Mouse (Mus musculus): Measurements from ENCODE around the gene Slc25a45. TPM values are rescaled to one million over a fixed set of nuclear protein-coding genes. Genes with fewer than 3 reads are reported as not detected.

The Slc25a45 gene
- polyA plus RNA-seq, 1 experiment from 2014 or later: 3.0 TPM

DNA sequence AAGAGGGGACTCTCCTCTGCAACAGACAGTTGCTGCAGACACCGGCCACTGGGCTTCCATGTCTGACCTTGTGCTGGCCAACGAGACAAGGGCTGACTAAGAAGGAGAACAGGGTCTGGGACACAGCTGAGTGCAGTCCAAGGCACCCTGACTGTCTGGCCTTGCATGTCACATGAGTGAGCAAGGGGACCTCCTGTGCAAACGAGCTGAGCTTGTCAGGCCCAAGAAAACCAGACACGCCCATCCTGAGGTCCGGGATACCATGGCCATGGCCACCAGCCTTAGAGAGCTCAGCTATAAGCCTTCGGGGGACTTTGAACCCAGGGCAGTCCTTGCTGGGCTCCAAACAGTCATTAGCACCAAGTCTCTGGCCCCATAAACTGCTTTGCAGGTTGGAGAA, 9.5 kb upstream of the Slc25a45 start:
- Histone ChIP-seq H3K9me3 (ENCODE audit: control insufficient read depth, low read length) (no peaks in the 10 kb centered on the region), H3K36me3 (ENCODE audit: control insufficient read depth, insufficient read depth, low read length) (peaks cover 64% of the 10 kb centered on the region), H3K4me2 (ENCODE audit: low read depth, low read length) (no peak overlapping the region), H3K27ac (replicated peaks; ENCODE audit: low read depth, low read length) (no peak overlapping the region), H3K4me1 (ENCODE audit: control insufficient read depth, insufficient read depth, low read length) (peaks cover 10% of the 10 kb centered on the region; the same call in 1 of the 2 replicates), H3K27me3 (replicated peaks; ENCODE audit: control insufficient read depth, insufficient read depth, low read length) (no peaks in the 10 kb centered on the region), H3K9ac (ENCODE audit: low read depth, low read length) (no peak overlapping the region), H3K4me3 (ENCODE audit: low read depth, low read length) (no peak overlapping the region)
- WGBS: 87% methylated on average over 6 of the region's 6 CpGs
- DNase-seq (ENCODE audit: low spot score) (no peak), ATAC-seq (ENCODE audit: low read depth) (no peak)

DNA sequence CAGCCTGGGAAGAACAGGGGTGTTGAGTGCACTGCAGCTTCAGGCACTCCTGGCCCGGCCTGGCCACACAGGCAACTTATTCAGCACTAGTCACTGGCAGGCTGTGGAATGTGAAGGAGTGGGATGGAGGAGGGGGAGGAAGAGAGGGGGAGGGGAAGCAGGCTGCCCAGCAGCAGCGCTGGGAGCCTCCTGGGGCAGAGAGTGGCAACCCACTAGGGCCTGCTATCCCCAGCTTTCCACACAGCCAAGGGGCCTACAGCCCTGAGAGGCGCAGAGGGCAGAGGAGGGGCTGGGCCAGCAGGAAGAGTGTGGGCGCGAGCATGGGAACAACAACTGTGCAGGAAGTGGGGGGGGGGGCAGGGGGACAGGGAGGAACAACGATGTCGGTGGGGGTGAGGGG, 6.3 kb upstream of the Slc25a45 start:
- peak; percentile 50 for ATAC-seq (ENCODE audit: low read depth)
- Histone ChIP-seq H3K4me3 (ENCODE audit: low read depth, low read length) (no peak overlapping the region), H3K9me3 (ENCODE audit: control insufficient read depth, low read length) (no peaks in the 10 kb centered on the region), H3K27me3 (replicated peaks; ENCODE audit: control insufficient read depth, insufficient read depth, low read length) (no peaks in the 10 kb centered on the region), H3K27ac (replicated peaks; ENCODE audit: low read depth, low read length) (peak overlapping the region; percentile 75), H3K4me2 (ENCODE audit: low read depth, low read length) (peak overlapping the region; percentile 38), H3K4me1 (ENCODE audit: control insufficient read depth, insufficient read depth, low read length) (peaks cover 20% of the 10 kb centered on the region; the same call in 1 of the 2 replicates), H3K36me3 (ENCODE audit: control insufficient read depth, insufficient read depth, low read length) (peaks cover 33% of the 10 kb centered on the region; the same call in 1 of the 2 replicates), H3K9ac (ENCODE audit: low read depth, low read length) (peak overlapping the region; percentile 54)
- DNase-seq (ENCODE audit: low spot score): peak; percentile 74
- WGBS: 6% methylated on average over 3 of the region's 7 CpGs

DNA sequence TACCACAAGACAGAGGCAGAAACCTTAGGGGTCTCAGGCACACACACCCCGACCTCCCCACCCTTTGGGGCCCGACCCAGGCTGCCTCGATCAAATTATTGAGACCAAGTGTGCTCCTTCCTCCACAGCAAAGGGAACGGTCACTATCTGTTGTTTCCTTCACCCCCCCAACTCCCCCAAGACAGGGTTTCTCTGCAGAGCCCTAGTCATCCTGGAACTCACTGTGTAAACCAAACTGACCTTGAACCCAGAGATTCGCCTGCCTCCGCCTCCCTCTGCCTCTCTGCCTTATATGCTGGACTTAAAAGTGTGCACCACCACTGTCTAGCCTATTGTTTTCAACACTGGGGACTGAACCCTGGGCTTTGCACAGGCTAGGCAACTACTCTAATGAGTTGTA, 5.9 kb upstream of the Slc25a45 start:
- no peak overlapping the region for H3K4me3 ChIP-seq (ENCODE audit: low read depth, low read length)
- H3K36me3 ChIP-seq (ENCODE audit: control insufficient read depth, insufficient read depth, low read length): peaks cover 30% of the 10 kb centered on the region; the same call in 1 of the 2 replicates
- H3K4me1 ChIP-seq (ENCODE audit: control insufficient read depth, insufficient read depth, low read length): peaks cover 20% of the 10 kb centered on the region; the same call in 1 of the 2 replicates
- no peak for ATAC-seq (ENCODE audit: low read depth)
- no peak for DNase-seq (ENCODE audit: low spot score)
- H3K27me3 ChIP-seq (replicated peaks; ENCODE audit: control insufficient read depth, insufficient read depth, low read length): no peaks in the 10 kb centered on the region
- 50% methylated on average over 4 of the region's 6 CpGs for WGBS
- H3K9me3 ChIP-seq (ENCODE audit: control insufficient read depth, low read length): no peaks in the 10 kb centered on the region
- peak overlapping the region; percentile 38; the same call in 1 of the 2 replicates for H3K4me2 ChIP-seq (ENCODE audit: low read depth, low read length)
- H3K27ac ChIP-seq (replicated peaks; ENCODE audit: low read depth, low read length): peak overlapping the region; percentile 75
- H3K9ac ChIP-seq (ENCODE audit: low read depth, low read length): peak overlapping the region; percentile 54; the same call in 1 of the 2 replicates

DNA sequence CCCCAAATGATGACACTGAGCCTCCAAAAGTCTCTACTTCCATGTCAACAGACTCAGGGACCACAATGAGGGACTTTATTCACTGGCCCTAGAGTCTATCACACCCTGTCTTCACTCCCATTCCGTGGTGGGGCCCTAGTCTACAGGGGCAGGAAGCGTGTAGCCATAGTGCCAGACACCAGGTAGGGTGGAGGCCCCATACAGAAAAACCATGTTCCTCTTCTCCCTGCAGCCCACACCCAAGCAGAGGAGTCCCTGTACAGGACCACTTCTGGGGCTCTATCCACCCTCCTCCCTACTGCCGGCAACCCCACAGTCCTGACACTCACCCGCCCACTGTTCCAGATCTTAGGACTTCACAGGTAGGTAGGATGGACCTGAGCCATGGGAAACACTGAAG, 5.1 kb upstream of the Slc25a45 start:
- no peak overlapping the region for H3K9ac ChIP-seq (ENCODE audit: low read depth, low read length)
- H3K9me3 ChIP-seq (ENCODE audit: control insufficient read depth, low read length): no peaks in the 10 kb centered on the region
- WGBS: 93% methylated on average over 4 of the region's 4 CpGs
- H3K4me3 ChIP-seq (ENCODE audit: low read depth, low read length): no peak overlapping the region
- peaks cover 20% of the 10 kb centered on the region; the same call in 1 of the 2 replicates for H3K4me1 ChIP-seq (ENCODE audit: control insufficient read depth, insufficient read depth, low read length)
- peaks cover 21% of the 10 kb centered on the region; the same call in 1 of the 2 replicates for H3K36me3 ChIP-seq (ENCODE audit: control insufficient read depth, insufficient read depth, low read length)
- ATAC-seq (ENCODE audit: low read depth) (no peak), DNase-seq (ENCODE audit: low spot score) (no peak)
- H3K27ac ChIP-seq (replicated peaks; ENCODE audit: low read depth, low read length): no peak overlapping the region
- H3K27me3 ChIP-seq (replicated peaks; ENCODE audit: control insufficient read depth, insufficient read depth, low read length): no peaks in the 10 kb centered on the region
- H3K4me2 ChIP-seq (ENCODE audit: low read depth, low read length): no peak overlapping the region

DNA sequence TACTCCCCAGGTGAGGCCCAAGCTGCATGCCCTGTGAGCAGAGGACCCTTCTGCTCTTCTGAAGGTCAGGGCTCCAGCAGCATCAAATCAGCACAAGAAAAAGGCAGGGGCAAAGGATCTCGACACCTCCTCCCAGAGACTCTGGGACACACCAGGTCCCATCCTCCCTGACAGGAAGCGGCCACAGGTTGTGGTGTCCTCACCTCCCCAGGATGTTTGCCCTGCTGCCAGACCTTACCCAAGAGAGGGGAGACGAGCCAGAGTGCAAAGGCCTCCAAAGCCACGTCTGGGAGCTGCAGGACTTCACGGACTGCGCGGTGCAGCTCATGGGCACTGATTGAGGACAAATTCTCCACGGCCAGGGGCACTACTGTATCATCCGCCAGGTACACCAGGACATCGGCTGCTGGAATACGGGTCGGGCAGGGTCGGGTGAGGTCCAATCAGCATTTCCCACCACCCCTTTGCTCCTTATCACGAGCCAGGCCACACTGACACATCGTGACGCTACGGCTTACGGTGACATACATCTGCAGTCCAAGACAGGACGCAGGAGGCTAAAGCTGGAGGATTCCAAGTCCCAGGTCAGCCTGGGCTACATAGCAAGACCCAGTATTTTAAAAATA, 4.6 kb upstream of the Slc25a45 start:
- no peaks in the 10 kb centered on the region for H3K9me3 ChIP-seq (ENCODE audit: control insufficient read depth, low read length)
- no peak overlapping the region for H3K27ac ChIP-seq (replicated peaks; ENCODE audit: low read depth, low read length)
- 86% methylated on average over 19 of the region's 19 CpGs for WGBS
- H3K4me1 ChIP-seq (ENCODE audit: control insufficient read depth, insufficient read depth, low read length): peaks cover 20% of the 10 kb centered on the region; the same call in 1 of the 2 replicates
- H3K9ac ChIP-seq (ENCODE audit: low read depth, low read length): no peak overlapping the region
- H3K4me3 ChIP-seq (ENCODE audit: low read depth, low read length): no peak overlapping the region
- no peaks in the 10 kb centered on the region for H3K27me3 ChIP-seq (replicated peaks; ENCODE audit: control insufficient read depth, insufficient read depth, low read length)
- H3K4me2 ChIP-seq (ENCODE audit: low read depth, low read length): no peak overlapping the region
- peaks cover 16% of the 10 kb centered on the region; the same call in 1 of the 2 replicates for H3K36me3 ChIP-seq (ENCODE audit: control insufficient read depth, insufficient read depth, low read length)
- ATAC-seq (ENCODE audit: low read depth) (no peak), DNase-seq (ENCODE audit: low spot score) (no peak)

DNA sequence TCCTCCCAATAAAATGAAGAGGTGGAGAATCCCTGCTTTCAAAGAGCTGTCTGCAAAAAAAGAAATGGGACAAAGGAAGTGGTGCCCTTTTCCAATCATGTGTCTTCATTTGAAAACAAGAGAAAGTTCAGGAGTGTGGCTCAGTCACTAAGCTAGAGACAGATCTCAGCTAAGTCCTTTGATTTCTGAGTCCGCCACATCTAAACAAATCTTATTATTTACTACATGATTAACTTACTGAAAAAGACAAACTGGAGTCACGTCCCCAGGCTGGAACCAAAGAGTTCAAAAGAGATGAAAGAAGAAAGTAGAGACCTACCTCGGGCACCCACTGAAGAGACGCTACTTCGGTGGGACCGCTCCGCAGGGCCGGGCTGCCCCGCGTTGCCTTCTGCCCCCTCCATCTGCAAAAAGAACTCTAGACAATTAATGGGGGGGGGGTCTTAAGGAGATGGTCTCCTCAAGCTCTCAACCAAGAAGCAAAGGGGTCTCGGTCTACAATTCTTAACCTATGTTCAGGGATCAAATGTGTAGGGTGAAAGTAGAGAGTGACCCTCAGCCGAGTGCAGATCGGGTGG, 3.1 kb upstream of the Slc25a45 start:
- ATAC-seq (ENCODE audit: low read depth) (no peak), DNase-seq (ENCODE audit: low spot score) (no peak)
- peak overlapping the region; percentile 77 for H3K9ac ChIP-seq (ENCODE audit: low read depth, low read length)
- 9% methylated on average over 13 of the region's 13 CpGs for WGBS
- H3K27me3 ChIP-seq (replicated peaks; ENCODE audit: control insufficient read depth, insufficient read depth, low read length): no peaks in the 10 kb centered on the region
- peaks cover 20% of the 10 kb centered on the region; the same call in 1 of the 2 replicates for H3K4me1 ChIP-seq (ENCODE audit: control insufficient read depth, insufficient read depth, low read length)
- H3K4me2 ChIP-seq (ENCODE audit: low read depth, low read length): peak overlapping the region; percentile 92
- peak overlapping the region; percentile 74 for H3K4me3 ChIP-seq (ENCODE audit: low read depth, low read length)
- H3K36me3 ChIP-seq (ENCODE audit: control insufficient read depth, insufficient read depth, low read length): 0 out of 2 replicates have a peak, but pooled peaks cover 4% of the 10 kb centered on the region
- no peaks in the 10 kb centered on the region for H3K9me3 ChIP-seq (ENCODE audit: control insufficient read depth, low read length)
- no peak overlapping the region for H3K27ac ChIP-seq (replicated peaks; ENCODE audit: low read depth, low read length)

DNA sequence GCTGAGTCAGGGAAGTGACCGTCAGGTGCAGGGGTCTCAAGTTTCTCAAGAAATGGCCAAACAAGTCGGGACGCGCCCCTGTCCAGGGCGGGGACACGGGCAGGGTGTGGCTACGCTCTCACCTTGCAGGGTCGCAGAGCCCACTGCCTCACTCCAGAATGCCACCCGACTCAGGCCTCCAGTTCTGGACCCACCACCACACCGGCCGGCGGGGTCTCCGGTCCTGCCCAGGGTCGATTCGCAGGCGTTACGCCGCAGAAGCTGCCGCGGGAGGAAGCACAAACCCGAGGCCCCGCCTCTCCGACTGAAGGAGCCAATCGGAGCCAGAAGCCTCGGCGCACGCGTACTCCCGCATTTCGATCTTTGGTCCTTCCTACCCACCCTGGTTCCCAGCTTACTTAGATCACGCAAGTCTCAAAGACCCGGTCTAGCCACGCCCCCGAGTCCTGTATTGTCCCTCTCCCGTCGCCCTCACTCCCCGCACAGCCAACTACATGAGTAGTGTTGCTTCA, 2.6 kb upstream of the Slc25a45 start, which contains the start of gene Frmd8:
Gene Frmd8 (minus strand): TSS at position 306 of the 512 bp plus-strand sequence.
- H3K36me3 ChIP-seq (ENCODE audit: control insufficient read depth, insufficient read depth, low read length): 0 out of 2 replicates have a peak, but pooled peaks cover 4% of the 10 kb centered on the region
- peak within 1 kb of the TSS; percentile 92 for H3K4me2 ChIP-seq (ENCODE audit: low read depth, low read length)
- peaks cover 20% of the 10 kb centered on the region; the same call in 1 of the 2 replicates for H3K4me1 ChIP-seq (ENCODE audit: control insufficient read depth, insufficient read depth, low read length)
- no peaks in the 10 kb centered on the region for H3K27me3 ChIP-seq (replicated peaks; ENCODE audit: control insufficient read depth, insufficient read depth, low read length)
- peak within 1 kb of the TSS; percentile 61; the same call in 1 of the 2 replicates for H3K27ac ChIP-seq (replicated peaks; ENCODE audit: low read depth, low read length)
- ATAC-seq (ENCODE audit: low read depth) (peak; percentile 92), DNase-seq (ENCODE audit: low spot score) (peak; percentile 97)
- H3K4me3 ChIP-seq (ENCODE audit: low read depth, low read length): peak within 1 kb of the TSS; percentile 74
- peak within 1 kb of the TSS; percentile 77 for H3K9ac ChIP-seq (ENCODE audit: low read depth, low read length)
- H3K9me3 ChIP-seq (ENCODE audit: control insufficient read depth, low read length): no peaks in the 10 kb centered on the region
- 0% methylated on average over 24 of the region's 37 CpGs for WGBS

DNA sequence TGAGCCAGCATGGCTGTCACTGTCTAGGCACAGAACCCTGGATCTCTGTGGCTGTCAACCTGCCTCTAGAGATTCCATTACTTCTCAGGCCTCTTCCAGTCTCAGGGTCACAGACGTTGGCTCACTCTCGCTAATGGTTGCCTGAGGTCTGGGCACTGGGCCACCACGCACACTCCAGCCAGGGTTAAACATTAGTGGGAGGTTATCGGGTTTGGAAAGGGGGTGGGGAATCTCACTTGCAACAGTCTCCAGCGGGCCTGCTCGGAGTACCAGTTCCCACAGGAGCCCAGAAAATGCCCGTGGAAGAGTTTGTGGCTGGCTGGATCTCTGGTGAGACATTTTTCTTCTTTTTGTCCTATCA, 734 bp downstream of the Slc25a45 start:
- H3K27me3 ChIP-seq (replicated peaks; ENCODE audit: control insufficient read depth, insufficient read depth, low read length): no peaks in the 10 kb centered on the region
- H3K9ac ChIP-seq (ENCODE audit: low read depth, low read length): no peak overlapping the region
- no peak overlapping the region for H3K4me3 ChIP-seq (ENCODE audit: low read depth, low read length)
- no peak for DNase-seq (ENCODE audit: low spot score)
- H3K4me1 ChIP-seq (ENCODE audit: control insufficient read depth, insufficient read depth, low read length): peaks cover 10% of the 10 kb centered on the region; the same call in 1 of the 2 replicates
- H3K27ac ChIP-seq (replicated peaks; ENCODE audit: low read depth, low read length): no peak overlapping the region
- no peak overlapping the region for H3K4me2 ChIP-seq (ENCODE audit: low read depth, low read length)
- H3K36me3 ChIP-seq (ENCODE audit: control insufficient read depth, insufficient read depth, low read length): no peaks in the 10 kb centered on the region
- 61% methylated on average over 7 of the region's 7 CpGs for WGBS
- ATAC-seq (ENCODE audit: low read depth): no peak
- no peaks in the 10 kb centered on the region for H3K9me3 ChIP-seq (ENCODE audit: control insufficient read depth, low read length)

Data from embryonic facial prominence, embryonic 14.5 days (tissue).